Mouse (Mus musculus) liver, postnatal 0 days (tissue): ENCODE results near the gene Cdh23.

Experiments used
- CTCF ChIP-seq: sonication (generic); IDR thresholded peaks from 2 replicates; pipeline ENCODE4 v1.5.1; 2016; ENCODE audit warnings: antibody characterized with exemption, low read depth
- EP300 ChIP-seq: IDR thresholded peaks from 2 replicates; pipeline ENCODE4 v1.6.1; 2016; ENCODE audit warnings: antibody characterized with exemption, low read depth, mild to moderate bottlenecking

DNA sequence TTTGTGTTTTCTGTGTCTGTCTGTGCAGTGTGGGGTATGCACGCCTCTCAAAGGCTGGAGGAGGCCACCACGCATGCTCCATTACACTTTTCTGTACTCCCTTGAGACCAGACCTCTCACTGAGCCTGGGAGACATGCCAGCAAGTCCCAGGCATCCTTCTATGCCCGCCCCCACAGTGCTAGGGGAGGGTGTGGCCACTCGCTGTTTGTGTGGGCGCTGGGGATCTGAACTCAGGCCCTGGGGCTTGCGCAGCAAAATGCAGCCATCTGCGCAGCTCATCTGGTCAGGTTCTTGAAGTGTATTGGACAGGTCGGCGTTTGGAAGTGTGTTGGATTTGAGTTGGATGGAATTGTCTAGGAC, 416.4 kb downstream of the Cdh23 start:
- no peak for TF ChIP-seq CTCF
- no peak for TF ChIP-seq EP300
